ENCODE assay signal across 17 mouse cellular contexts in the genomic region with DNA sequence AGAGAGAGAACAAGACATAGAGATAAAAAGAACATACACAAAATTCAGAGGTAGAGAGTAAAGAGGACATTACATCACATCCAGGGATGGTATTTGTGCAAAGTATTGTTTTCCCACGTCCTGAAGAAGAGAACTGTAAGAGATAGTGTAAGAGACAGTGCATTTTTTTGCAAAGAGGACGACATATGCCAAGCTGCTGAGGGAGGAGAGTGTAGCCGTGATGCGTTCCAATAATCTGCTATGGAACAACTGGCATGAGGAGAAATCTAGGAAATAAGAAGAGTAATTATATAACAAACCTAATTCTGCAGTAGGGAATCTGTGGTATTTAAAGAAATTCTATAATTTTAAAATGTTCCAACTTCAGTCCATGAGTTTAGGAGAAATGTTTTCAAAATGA. TPM values are rescaled to one million over a fixed set of nuclear protein-coding genes. Genes with fewer than 3 reads are reported as not detected.
"Had no signal": no experiment of that assay in that cellular context is flagged by ENCODE, and none has a peak within 500 bp of the region (broad histone marks: within the 10 kb centered on the region; RNA-seq: fewer than 3 reads in every experiment).

No protein-coding gene starts in this region.

- H3K9ac ChIP-seq: limb, embryonic 12.5 days; liver, embryonic 13.5 days; liver, postnatal 0 days; lung, embryonic 15.5 days; midbrain, embryonic 12.5 days had no signal

- H3K27ac ChIP-seq: limb, embryonic 12.5 days; liver, embryonic 13.5 days; lung, embryonic 15.5 days; macrophage; midbrain, embryonic 12.5 days had no signal

- H3K4me3 ChIP-seq: limb, embryonic 12.5 days; liver, embryonic 13.5 days; lung, embryonic 15.5 days; megakaryocyte, embryonic 14.5 days; midbrain, embryonic 12.5 days had no signal

- H3K9me3 ChIP-seq: limb, embryonic 12.5 days; liver, embryonic 13.5 days; lung, embryonic 15.5 days; megakaryocyte, embryonic 14.5 days; midbrain, embryonic 12.5 days had no signal

- ATAC-seq: inflammation-experienced regulatory T-cells, adult 6 months; intestine, postnatal 0 days; liver, postnatal 0 days had no signal

- H3K4me2 ChIP-seq: limb, embryonic 12.5 days; liver, embryonic 13.5 days; lung, embryonic 15.5 days; midbrain, embryonic 12.5 days had no signal

- H3K4me1 ChIP-seq: limb, embryonic 12.5 days; liver, embryonic 13.5 days; lung, embryonic 15.5 days; megakaryocyte, embryonic 14.5 days; midbrain, embryonic 12.5 days had no signal

- DNase-seq: kidney, adult 8-10 months; kidney, postnatal 25 days; liver; liver, embryonic 13.5 days; liver, postnatal 0 days; lung, postnatal 14 days; right cerebral cortex, postnatal 14 days; thymus, postnatal 4 days had no signal

- H3K27me3 ChIP-seq: limb, embryonic 12.5 days; liver, embryonic 13.5 days; lung, embryonic 15.5 days; midbrain, embryonic 12.5 days had no signal

- H3K36me3 ChIP-seq: limb, embryonic 12.5 days; liver, embryonic 13.5 days; lung, embryonic 15.5 days; midbrain, embryonic 12.5 days had no signal

RNA-seq across cellular contexts. Expression of a gene that starts 26.2 kb away (rescaled TPM):
- total RNA-seq: midbrain, postnatal 0 days had no signal
- polyA plus RNA-seq: limb, embryonic 12.5 days; macrophage; small intestine, adult 2 months had no signal
